Mouse (Mus musculus) megakaryocyte, embryonic 14.5 days (primary cell): ENCODE data around the gene Arpc2.

Experiments used
- FLI1 ChIP-seq: IDR thresholded peaks from 2 replicates; pipeline ENCODE4 v1.6.1; 2012; ENCODE audit warnings: low read length, inconsistent platforms, mixed read lengths
- GATA1 ChIP-seq: IDR thresholded peaks from 3 replicates; pipeline ENCODE4 v1.6.1; 2012; ENCODE audit warnings: mixed read lengths, low read length, inconsistent platforms, borderline replicate concordance

DNA sequence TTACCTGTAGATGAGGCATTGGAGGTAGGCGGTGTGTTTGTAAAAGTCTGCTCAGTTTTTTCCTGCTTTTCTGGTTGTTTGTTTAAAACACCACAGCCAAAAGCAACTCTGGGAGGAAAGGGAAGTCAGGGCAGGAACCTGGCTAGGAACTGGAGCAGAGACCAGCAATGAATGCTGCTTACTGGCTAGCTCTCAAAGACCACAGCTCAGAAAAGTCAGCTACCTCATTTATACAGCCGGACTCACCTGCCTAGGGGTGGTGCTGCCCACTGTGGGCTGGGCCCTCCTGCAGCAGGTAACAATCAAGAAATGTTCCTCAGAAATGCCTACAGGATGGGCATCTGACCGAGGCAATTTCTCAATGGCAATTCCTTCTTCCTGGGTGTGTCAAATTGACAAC is 78.9 kb downstream of the Arpc2 start:
- TF ChIP-seq GATA1, result no peak
- no peak for TF ChIP-seq FLI1
